Mouse (Mus musculus) cerebellum, adult 2 months (tissue): ENCODE data around the gene Hbb-bh1. TPM values are rescaled to one million over a fixed set of nuclear protein-coding genes. Genes with fewer than 3 reads are reported as not detected.
"Not testable (repeated sequence)": the region's sequence is repeated elsewhere in the genome, so short reads cannot be mapped to it uniquely, and the experiment has no call there.

Experiments used
- DNase-seq, 2 experiments: peaks; one replicate each; pipeline ENCODE4 v3.0.0; 2021
- H3K27ac ChIP-seq: fragments of 200-500 bp; 2 replicates; pipeline ENCODE4 v1.5.1; 2012; ENCODE audit warnings: low read length, control low read depth, inconsistent platforms; ENCODE audit not compliant: insufficient read depth
- H3K27me3 ChIP-seq: fragments of 200-500 bp; 2 replicates; pipeline ENCODE4 v1.6.1; 2012; ENCODE audit warnings: inconsistent platforms, mild to moderate bottlenecking, low read length, moderate library complexity; ENCODE audit not compliant: control insufficient read depth, insufficient read depth
- H3K4me1 ChIP-seq: fragments of 200-500 bp; 2 replicates; pipeline ENCODE4 v1.6.1; 2011; ENCODE audit warnings: low read length; ENCODE audit not compliant: control insufficient read depth, insufficient read depth
- H3K4me3 ChIP-seq: fragments of 200-500 bp; replicated peaks from 2 replicates; pipeline ENCODE3; 2011; ENCODE audit warnings: mild to moderate bottlenecking, low read depth, low read length, control low read depth; ENCODE audit not compliant: insufficient read depth
- CTCF ChIP-seq: fragments of 200-500 bp; IDR thresholded peaks from 2 replicates; pipeline ENCODE4 v1.5.1; 2011; ENCODE audit warnings: low read depth, mild to moderate bottlenecking, control low read depth, low read length, moderate library complexity, borderline replicate concordance; ENCODE audit not compliant: insufficient read depth
- POLR2A ChIP-seq: fragments of 200-500 bp; IDR thresholded peaks from 2 replicates; pipeline ENCODE4 v1.6.1; 2011; ENCODE audit warnings: low read length, control low read depth, borderline replicate concordance; ENCODE audit not compliant: insufficient read depth
- WGBS: fragments of 180-500 bp; shearing (Covaris S2); methylation state at CpG from one replicate; pipeline ENCODE4 v1.1.7; 2018; 5-methylcytosine and 5-hydroxymethylcytosine counted together
- polyA plus RNA-seq: library from polyadenylated mRNA; depleted of rRNA; stranded (reverse); fragments of >200 nt; gene quantifications from 2 replicates; pipeline ENCODE4 v1.2.3, GENCODE M21; 2012

The Hbb-bh1 gene
- polyA plus RNA-seq, 1 experiment = 0.41 TPM

GRCm38 (mm10) chr7:103860855-103861254 is 17.9 kb upstream of the Hbb-bh1 start:
- Histone ChIP-seq H3K27ac (no peak overlapping the region), H3K4me1 (no peaks in the 10 kb centered on the region), H3K27me3 (no peaks in the 10 kb centered on the region), H3K4me3 (no peak overlapping the region)
- DNase-seq = no peak
- TF ChIP-seq CTCF (no peak), POLR2A (no peak)
- 55% methylated on average over 1 of the region's 1 CpGs for WGBS

- TF ChIP-seq CTCF (no peak), POLR2A (no peak)
Measured at GRCm38 (mm10) chr7:103859076-103859475, 16.1 kb upstream of the Hbb-bh1 start.

GRCm38 (mm10) chr7:103854669-103855068 is 11.7 kb upstream of the Hbb-bh1 start:
- no peak for DNase-seq
- TF ChIP-seq POLR2A (no peak), CTCF (no peak)
- Histone ChIP-seq H3K27ac (no peak overlapping the region), H3K27me3 (no peaks in the 10 kb centered on the region), H3K4me3 (no peak overlapping the region), H3K4me1 (no peaks in the 10 kb centered on the region)
- 69% methylated on average over 1 of the region's 1 CpGs for WGBS

More at GRCm38 (mm10) chr7:103859076-103859475, 16.1 kb upstream of the Hbb-bh1 start:
- no peaks in the 10 kb centered on the region for H3K27me3 ChIP-seq
- no peaks in the 10 kb centered on the region for H3K4me1 ChIP-seq
- no peak for DNase-seq
- H3K4me3 ChIP-seq = no peak overlapping the region
- H3K27ac ChIP-seq = no peak overlapping the region
- 60% methylated on average over 2 of the region's 2 CpGs for WGBS

GRCm38 (mm10) chr7:103853090-103853489 is 10.1 kb upstream of the Hbb-bh1 start, which contains the start of gene Hbb-y:
Hbb-y (minus strand) TSS chr7:103853216.
- WGBS = 55% methylated on average over 2 of the region's 2 CpGs
- Histone ChIP-seq H3K27ac (no peak within 1 kb of the TSS), H3K27me3 (no peaks in the 10 kb centered on the region), H3K4me1 (no peaks in the 10 kb centered on the region), H3K4me3 (no peak within 1 kb of the TSS)
- TF ChIP-seq POLR2A (no peak), CTCF (no peak)
- DNase-seq = no peak

- WGBS = 31% methylated on average over 2 of the region's 2 CpGs
- no peaks in the 10 kb centered on the region for H3K4me1 ChIP-seq
- H3K4me3 ChIP-seq = no peak overlapping the region
- no peak overlapping the region for H3K27ac ChIP-seq
- no peaks in the 10 kb centered on the region for H3K27me3 ChIP-seq
- TF ChIP-seq POLR2A = no peak
- TF ChIP-seq CTCF = no peak
- DNase-seq = no peak
Measured at GRCm38 (mm10) chr7:103844525-103845325, 1.8 kb upstream of the Hbb-bh1 start.

GRCm38 (mm10) chr7:103840268-103840667 is 2.7 kb downstream of the Hbb-bh1 start, which contains the start of gene Hbb-bh2:
Hbb-bh2 (minus strand) TSS chr7:103840520.
- TF ChIP-seq POLR2A (no peak), CTCF (no peak)
- Histone ChIP-seq H3K4me3 (no peak within 1 kb of the TSS), H3K27ac (no peak within 1 kb of the TSS), H3K27me3 (no peaks in the 10 kb centered on the region), H3K4me1 (no peaks in the 10 kb centered on the region)
- WGBS = 70% methylated on average over 3 of the region's 3 CpGs
- DNase-seq = no peak

GRCm38 (mm10) chr7:103827808-103828207 is 15.2 kb downstream of the Hbb-bh1 start, which contains the start of gene Hbb-bs:
Hbb-bs (minus strand) TSS chr7:103828096.
- no peaks in the 10 kb centered on the region for H3K27me3 ChIP-seq
- WGBS = 86% methylated on average over 4 of the region's 4 CpGs

GRCm38 (mm10) chr7:103827139-103827538 is 15.8 kb downstream of the Hbb-bh1 start:
- H3K4me3 ChIP-seq, DNase-seq, H3K27me3 ChIP-seq, H3K4me1 ChIP-seq, H3K27ac ChIP-seq: not testable (repeated sequence)
- WGBS = no CpG with 5 or more reads among the region's 2 CpGs

More at GRCm38 (mm10) chr7:103827808-103828207, 15.2 kb downstream of the Hbb-bh1 start, which contains the start of gene Hbb-bs:
- Histone ChIP-seq H3K27ac (no peak within 1 kb of the TSS), H3K4me1 (no peaks in the 10 kb centered on the region), H3K4me3 (no peak within 1 kb of the TSS)
- DNase-seq = no peak
- no peak for TF ChIP-seq POLR2A
- TF ChIP-seq CTCF = no peak

- Histone ChIP-seq H3K4me1 (no peaks in the 10 kb centered on the region), H3K27ac (no peak overlapping the region), H3K27me3 (no peaks in the 10 kb centered on the region), H3K4me3 (no peak overlapping the region)
- WGBS = 21% methylated on average over 3 of the region's 3 CpGs
- no peak for DNase-seq
- no peak for TF ChIP-seq POLR2A
- TF ChIP-seq CTCF = no peak
Measured at GRCm38 (mm10) chr7:103826255-103826887, 16.6 kb downstream of the Hbb-bh1 start.
